Mouse (Mus musculus): ENCODE data around the gene Vmn2r50. TPM values are rescaled to one million over a fixed set of nuclear protein-coding genes. Genes with fewer than 3 reads are reported as not detected.
"Not testable (repeated sequence)": the region's sequence is repeated elsewhere in the genome, so short reads cannot be mapped to it uniquely, and the experiment has no call there.

Vmn2r50 gene
- not detected in 2 replicates for polyA plus RNA-seq (2012; rRNA removed)
- not detected in 2 replicates for polyA plus RNA-seq (2014; fragmentation: Nextera tagmentation; extraction: Ambion mirVana)

DNA sequence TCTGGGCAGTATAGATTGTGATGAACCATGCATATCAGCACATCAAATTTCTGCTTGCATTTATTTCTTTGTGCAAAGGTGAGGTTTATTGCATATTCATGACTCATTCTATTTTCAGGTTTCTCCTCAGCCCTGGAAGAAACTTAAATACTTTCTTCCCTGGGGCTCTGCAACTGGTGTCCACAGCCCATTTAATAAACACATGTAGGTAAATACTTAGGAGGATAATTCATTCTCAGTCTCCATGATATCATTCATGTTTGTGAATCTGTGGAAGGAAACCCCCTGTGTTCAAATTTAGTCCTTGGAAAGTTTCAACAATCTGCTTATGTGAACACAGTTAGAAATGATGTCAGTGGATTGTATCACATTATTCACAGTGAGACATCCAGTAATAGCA is at the start of gene Vmn2r50:
Vmn2r50 (minus strand) TSS at position 101 of the 400 bp plus-strand sequence.
- not testable (repeated sequence) for H3K9me3 ChIP-seq (ENCODE audit: control insufficient read depth, low read length); H3K36me3 ChIP-seq (ENCODE audit: control insufficient read depth, insufficient read depth, low read length); H3K27me3 ChIP-seq (ENCODE audit: control insufficient read depth, insufficient read depth, low read length); ATAC-seq (ENCODE audit: low FRiP score, low read depth); H3K4me3 ChIP-seq (replicated peaks; ENCODE audit: low read length); H3K4me2 ChIP-seq (replicated peaks; ENCODE audit: low read depth, low read length, severe bottlenecking); H3K27ac ChIP-seq (replicated peaks; ENCODE audit: low read depth, low read length); DNase-seq (ENCODE audit: low spot score); H3K9ac ChIP-seq (ENCODE audit: low read depth, low read length, severe bottlenecking); H3K4me1 ChIP-seq (ENCODE audit: control insufficient read depth, insufficient read depth, low read length)

DNA sequence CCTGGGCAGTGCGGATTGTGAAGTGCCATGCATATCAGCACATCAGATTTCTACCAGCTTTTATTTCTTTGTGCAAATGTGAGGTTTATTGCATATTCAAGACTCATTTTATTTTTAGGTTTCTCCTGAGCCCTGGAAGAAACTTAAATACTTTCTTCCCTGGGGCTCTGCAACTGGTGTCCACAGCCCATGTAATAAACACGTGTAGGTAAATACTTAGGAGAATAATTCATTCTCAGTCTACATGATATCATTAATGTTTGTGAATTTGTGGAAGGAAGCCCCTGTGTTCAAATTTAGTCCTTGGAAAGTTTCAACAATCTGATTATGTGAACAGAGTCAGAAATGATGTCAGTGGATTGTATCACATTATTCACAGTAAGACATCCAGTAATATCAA is 60.9 kb downstream of the Vmn2r50 start, which contains the start of gene Vmn2r49:
Vmn2r49 (minus strand) TSS at position 101 of the 400 bp plus-strand sequence.
- not testable (repeated sequence) for H3K4me2 ChIP-seq (replicated peaks; ENCODE audit: low read depth, low read length, severe bottlenecking); H3K36me3 ChIP-seq (ENCODE audit: control insufficient read depth, insufficient read depth, low read length); H3K9me3 ChIP-seq (ENCODE audit: control insufficient read depth, low read length); ATAC-seq (ENCODE audit: low FRiP score, low read depth); DNase-seq (ENCODE audit: low spot score); H3K27me3 ChIP-seq (ENCODE audit: control insufficient read depth, insufficient read depth, low read length); H3K4me1 ChIP-seq (ENCODE audit: control insufficient read depth, insufficient read depth, low read length); H3K9ac ChIP-seq (ENCODE audit: low read depth, low read length, severe bottlenecking); H3K27ac ChIP-seq (replicated peaks; ENCODE audit: low read depth, low read length); H3K4me3 ChIP-seq (replicated peaks; ENCODE audit: low read length)
- no CpG with 5 or more reads among the region's 2 CpGs for WGBS

Other genes starting within 250 kb of the Vmn2r50 start
- not detected in 2 replicates for gene Vmn2r47, start 212.0 kb downstream of the Vmn2r50 start, polyA plus RNA-seq (2012; rRNA removed)
- gene Vmn2r47, start 212.0 kb downstream of the Vmn2r50 start, polyA plus RNA-seq (2014; fragmentation: Nextera tagmentation; extraction: Ambion mirVana), result not detected in 2 replicates
- gene Vmn2r48, start 99.7 kb downstream of the Vmn2r50 start, polyA plus RNA-seq (2012; rRNA removed), result not detected in 2 replicates
- gene Vmn2r48, start 99.7 kb downstream of the Vmn2r50 start, polyA plus RNA-seq (2014; fragmentation: Nextera tagmentation; extraction: Ambion mirVana), result not detected in 2 replicates
- gene Vmn2r49, start 61.0 kb downstream of the Vmn2r50 start, polyA plus RNA-seq (2012; rRNA removed), result not detected in 2 replicates
- not detected in 2 replicates for gene Vmn2r49, start 61.0 kb downstream of the Vmn2r50 start, polyA plus RNA-seq (2014; fragmentation: Nextera tagmentation; extraction: Ambion mirVana)
- not detected in 2 replicates for gene Vmn2r51, start 52.4 kb upstream of the Vmn2r50 start, polyA plus RNA-seq (2012; rRNA removed)
- gene Vmn2r51, start 52.4 kb upstream of the Vmn2r50 start, polyA plus RNA-seq (2014; fragmentation: Nextera tagmentation; extraction: Ambion mirVana), result not detected in 2 replicates
- not detected in 2 replicates for gene Vmn2r52, start 123.3 kb upstream of the Vmn2r50 start, polyA plus RNA-seq (2012; rRNA removed)
- gene Vmn2r52, start 123.3 kb upstream of the Vmn2r50 start, polyA plus RNA-seq (2014; fragmentation: Nextera tagmentation; extraction: Ambion mirVana), result not detected in 2 replicates
- not detected in 2 replicates for gene Vmn1r66, start 224.7 kb upstream of the Vmn2r50 start, polyA plus RNA-seq (2012; rRNA removed)
- gene Vmn1r66, start 224.7 kb upstream of the Vmn2r50 start, polyA plus RNA-seq (2014; fragmentation: Nextera tagmentation; extraction: Ambion mirVana), result not detected in 2 replicates